Mouse (Mus musculus): ENCODE measurements around the gene Fgfbp3.
A peak's percentile ranks its signal among the peaks of the same experiment; 100 is the strongest.
"Not testable (repeated sequence)": the region's sequence is repeated elsewhere in the genome, so short reads cannot be mapped to it uniquely, and the experiment has no call there.

Fgfbp3 gene

GRCm38 (mm10) chr19:36919466-36919865 is at the start of gene Fgfbp3:
Gene Fgfbp3, minus strand, starts transcription at chr19:36919615.
- DNase-seq (ENCODE audit: low read depth, low spot score), result no peak

- not testable (repeated sequence) for DNase-seq (ENCODE audit: low read depth, low spot score)
These were observed 43.3 kb upstream of the Fgfbp3 start for GRCm38 (mm10) chr19:36962544-36963260.

GRCm38 (mm10) chr19:36961320-36961719 is 41.9 kb upstream of the Fgfbp3 start:
- no peak for DNase-seq (ENCODE audit: low read depth, low spot score)

GRCm38 (mm10) chr19:36958331-36958730 is 38.9 kb upstream of the Fgfbp3 start:
- no peak for DNase-seq (ENCODE audit: low read depth, low spot score)

- DNase-seq (ENCODE audit: low read depth, low spot score), result no peak
These were observed 34.3 kb upstream of the Fgfbp3 start for GRCm38 (mm10) chr19:36953637-36954206.

- no peak for DNase-seq (ENCODE audit: low read depth, low spot score)
These were observed 20.6 kb upstream of the Fgfbp3 start for GRCm38 (mm10) chr19:36940064-36940463.

GRCm38 (mm10) chr19:36938008-36938407 is 18.6 kb upstream of the Fgfbp3 start:
- DNase-seq (ENCODE audit: low read depth, low spot score), result no peak

- DNase-seq (ENCODE audit: low read depth, low spot score), result no peak
These were observed 16.9 kb upstream of the Fgfbp3 start for GRCm38 (mm10) chr19:36936285-36936684.

- no peak for DNase-seq (ENCODE audit: low read depth, low spot score)
These were observed 13.2 kb upstream of the Fgfbp3 start for GRCm38 (mm10) chr19:36932613-36933012.

- DNase-seq (ENCODE audit: low read depth, low spot score), result no peak
These were observed 12.7 kb upstream of the Fgfbp3 start for GRCm38 (mm10) chr19:36932097-36932496.

- no peak for DNase-seq (ENCODE audit: low read depth, low spot score)
These were observed 10.4 kb upstream of the Fgfbp3 start for GRCm38 (mm10) chr19:36929816-36930215.

GRCm38 (mm10) chr19:36927800-36928361 is 8.5 kb upstream of the Fgfbp3 start:
- DNase-seq (ENCODE audit: low read depth, low spot score), result no peak

- DNase-seq (ENCODE audit: low read depth, low spot score), result no peak
These were observed 7.3 kb upstream of the Fgfbp3 start for GRCm38 (mm10) chr19:36926553-36927236.

- peak; percentile 87 for DNase-seq (ENCODE audit: low read depth, low spot score)
These were observed 6.5 kb upstream of the Fgfbp3 start, which contains the start of gene Btaf1 for GRCm38 (mm10) chr19:36925671-36926552. Gene Btaf1, plus strand, starts transcription at chr19:36926079.

GRCm38 (mm10) chr19:36922936-36923335 is 3.5 kb upstream of the Fgfbp3 start:
- no peak for DNase-seq (ENCODE audit: low read depth, low spot score)

- DNase-seq (ENCODE audit: low read depth, low spot score), result no peak
These were observed 2.6 kb upstream of the Fgfbp3 start for GRCm38 (mm10) chr19:36922015-36922414.

GRCm38 (mm10) chr19:36918441-36919301 is 744 bp downstream of the Fgfbp3 start:
- DNase-seq (ENCODE audit: low read depth, low spot score), result peak; percentile 74

- DNase-seq (ENCODE audit: low read depth, low spot score), result no peak
These were observed 2.5 kb downstream of the Fgfbp3 start for GRCm38 (mm10) chr19:36916876-36917389.

GRCm38 (mm10) chr19:36916206-36916605 is 3.2 kb downstream of the Fgfbp3 start:
- DNase-seq (ENCODE audit: low read depth, low spot score), result no peak

GRCm38 (mm10) chr19:36913064-36913463 is 6.4 kb downstream of the Fgfbp3 start:
- DNase-seq (ENCODE audit: low read depth, low spot score), result no peak

Measured in telencephalon, adult 2 months (tissue).